Comparison of ENCODE assay signal across 1 mouse cellular context in the genomic region with DNA sequence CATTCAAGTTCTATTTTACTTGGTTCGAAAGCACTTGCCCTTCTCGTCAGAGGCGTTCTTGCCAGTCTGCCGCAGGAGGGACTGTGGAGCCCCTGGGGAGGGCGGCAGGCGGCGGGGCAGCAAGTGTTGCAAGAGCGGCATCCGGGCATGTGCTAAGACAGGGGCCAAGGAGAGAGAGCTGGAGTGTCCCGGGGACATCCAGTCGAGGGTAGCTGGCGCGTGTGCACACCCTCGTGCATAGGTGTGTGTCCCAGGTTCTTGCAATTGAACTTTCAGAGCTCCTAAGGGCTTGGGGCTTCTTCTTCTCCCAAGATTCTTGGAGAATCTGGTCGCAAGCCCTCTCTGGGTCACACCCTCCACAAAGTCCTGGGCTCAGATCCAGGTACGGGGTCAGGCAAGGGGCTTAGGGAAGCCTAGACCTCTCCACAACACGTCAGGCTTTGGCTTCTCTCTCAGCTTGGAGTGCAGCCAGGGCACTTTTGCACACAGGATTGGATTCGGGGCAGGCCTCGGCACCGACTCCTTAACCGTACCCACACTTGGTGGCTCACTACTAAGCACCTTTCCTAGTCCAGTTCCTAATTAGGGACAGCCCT.
TF ChIP-seq lines count a peak whose summit lies in the region.

No protein-coding gene starts in this region.

TF ChIP-seq in myocyte, 11 proteins besides CTCF, POLR2A, EP300 and RAD21 (continued from another document):
- TF ChIP-seq MYOG (IDR thresholded peaks at IDR 0.05; ENCODE audit: control insufficient read depth in 1 of 3, insufficient read depth in 1 of 3, insufficient read length in 2 of 3, low read depth in 2 of 3): no peak
- no peak for TF ChIP-seq E2F4 (IDR thresholded peaks at IDR 0.05; ENCODE audit: insufficient read depth)
- TF ChIP-seq MAX (IDR thresholded peaks at IDR 0.05; ENCODE audit: low read depth): no peak
- no peak for TF ChIP-seq REST (IDR thresholded peaks at IDR 0.05; ENCODE audit: insufficient read depth, insufficient read length)
